Mouse (Mus musculus) forebrain, embryonic 15.5 days (tissue): ENCODE measurements around the gene C1qa. TPM values are rescaled to one million over a fixed set of nuclear protein-coding genes. Genes with fewer than 3 reads are reported as not detected.

Experiments
- ATAC-seq: fragments of 200-750 bp; cut with Nextera tagmentation; replicated peaks from 2 replicates; pipeline ENCODE4 v1.8.0; 2017; ENCODE audit warnings: mild to moderate bottlenecking, moderate TSS enrichment, moderate library complexity
- H3K27ac ChIP-seq: fragments of 300-500 bp; sonication (generic); replicated peaks from 2 replicates; pipeline ENCODE4 v1.5.1; 2015; ENCODE audit warnings: mild to moderate bottlenecking, inconsistent platforms
- H3K27me3 ChIP-seq: fragments of 300-500 bp; sonication (generic); 2 replicates; pipeline ENCODE4 v1.6.1; 2015; ENCODE audit warnings: inconsistent platforms
- H3K36me3 ChIP-seq: fragments of 300-500 bp; sonication (generic); 2 replicates; pipeline ENCODE4 v1.6.1; 2015; ENCODE audit warnings: mild to moderate bottlenecking, inconsistent platforms
- H3K4me1 ChIP-seq: fragments of 300-500 bp; sonication (generic); 2 replicates; pipeline ENCODE4 v1.6.1; 2015; ENCODE audit warnings: inconsistent platforms
- H3K4me2 ChIP-seq: fragments of 300-500 bp; sonication (generic); replicated peaks from 2 replicates; pipeline ENCODE4 v1.6.1; 2015; ENCODE audit warnings: mild to moderate bottlenecking, inconsistent platforms
- H3K4me3 ChIP-seq: fragments of 300-500 bp; sonication (generic); 2 replicates; pipeline ENCODE4 v1.5.1; 2015; ENCODE audit warnings: mild to moderate bottlenecking, inconsistent platforms
- H3K9ac ChIP-seq: fragments of 300-500 bp; sonication (generic); replicated peaks from 2 replicates; pipeline ENCODE4 v1.6.1; 2015; ENCODE audit warnings: mild to moderate bottlenecking, inconsistent platforms
- H3K9me3 ChIP-seq: fragments of 300-500 bp; sonication (generic); 2 replicates; pipeline ENCODE4 v1.6.1; 2016; ENCODE audit warnings: inconsistent platforms
- WGBS: fragments of 180-500 bp; shearing (Covaris S2); methylation state at CpG from one replicate; pipeline ENCODE4 v1.1.7; 2015; ENCODE audit warnings: mixed read lengths; 5-methylcytosine and 5-hydroxymethylcytosine counted together
- polyA plus RNA-seq: library from polyadenylated mRNA; unstranded; fragments of >200 nt; fragmentation: Nextera tagmentation; extraction: Ambion mirVana; gene quantifications from 2 replicates; pipeline ENCODE4 v1.2.1, GENCODE M21; 2015

C1qa gene
- polyA plus RNA-seq, 1 experiment from 2014 or later: 22.0 TPM

GRCm38 (mm10) chr4:136852989-136853388 lies 45.6 kb downstream of the C1qa start:
- WGBS: 87% methylated on average over 12 of the region's 12 CpGs
- ATAC-seq: no peak
- H3K4me3 ChIP-seq: no peak overlapping the region
- H3K9me3 ChIP-seq: no peaks in the 10 kb centered on the region
- no peak overlapping the region for H3K9ac ChIP-seq
- H3K4me2 ChIP-seq: no peak overlapping the region
- H3K27ac ChIP-seq: no peak overlapping the region
- no peaks in the 10 kb centered on the region for H3K27me3 ChIP-seq
- H3K36me3 ChIP-seq: no peaks in the 10 kb centered on the region
- H3K4me1 ChIP-seq: no peaks in the 10 kb centered on the region

- Histone ChIP-seq H3K9me3 (no peaks in the 10 kb centered on the region), H3K4me3 (no peak overlapping the region), H3K4me2 (no peak overlapping the region), H3K9ac (no peak overlapping the region), H3K27ac (no peak overlapping the region), H3K27me3 (no peaks in the 10 kb centered on the region), H3K4me1 (peaks cover 3% of the 10 kb centered on the region; the same call in 1 of the 2 replicates), H3K36me3 (no peaks in the 10 kb centered on the region)
- 73% methylated on average over 5 of the region's 5 CpGs for WGBS
- ATAC-seq: no peak
Measured at GRCm38 (mm10) chr4:136852119-136852518, 46.5 kb downstream of the C1qa start.

- no peaks in the 10 kb centered on the region for H3K9me3 ChIP-seq
- ATAC-seq: no peak
- no peak overlapping the region for H3K4me3 ChIP-seq
- no peak overlapping the region for H3K27ac ChIP-seq
- no peak overlapping the region for H3K4me2 ChIP-seq
- peaks cover 12% of the 10 kb centered on the region; the same call in 1 of the 2 replicates for H3K4me1 ChIP-seq
- H3K36me3 ChIP-seq: no peaks in the 10 kb centered on the region
- no peaks in the 10 kb centered on the region for H3K27me3 ChIP-seq
- WGBS: 62% methylated on average over 4 of the region's 4 CpGs
- no peak overlapping the region for H3K9ac ChIP-seq
Measured at GRCm38 (mm10) chr4:136848565-136848964, 50.0 kb downstream of the C1qa start.

GRCm38 (mm10) chr4:136847166-136847565 lies 51.4 kb downstream of the C1qa start:
- ATAC-seq: no peak
- WGBS: 49% methylated on average over 6 of the region's 6 CpGs
- H3K27me3 ChIP-seq: no peaks in the 10 kb centered on the region

More at GRCm38 (mm10) chr4:136847166-136847565, 51.4 kb downstream of the C1qa start:
- no peaks in the 10 kb centered on the region for H3K9me3 ChIP-seq
- no peak overlapping the region for H3K27ac ChIP-seq
- H3K9ac ChIP-seq: no peak overlapping the region
- H3K4me2 ChIP-seq: no peak overlapping the region
- H3K4me3 ChIP-seq: no peak overlapping the region
- peaks cover 12% of the 10 kb centered on the region; the same call in 1 of the 2 replicates for H3K4me1 ChIP-seq
- H3K36me3 ChIP-seq: no peaks in the 10 kb centered on the region

Other genes starting within 250 kb of the C1qa start
- 18.9 and 20.4 TPM in 2 replicates for gene Ephb2, start 62.8 kb downstream of the C1qa start, polyA plus RNA-seq
- gene C1qb, start 12.6 kb downstream of the C1qa start, polyA plus RNA-seq: 28.2 and 30.5 TPM in 2 replicates
- 18.8 and 20.7 TPM in 2 replicates for gene C1qc, start 5.7 kb downstream of the C1qa start, polyA plus RNA-seq
- gene Epha8, start 58.0 kb upstream of the C1qa start, polyA plus RNA-seq: 4.6 and 5.1 TPM in 2 replicates
- 5.1 and 5.7 TPM in 2 replicates for gene Zbtb40, start 150.0 kb upstream of the C1qa start, polyA plus RNA-seq